Mouse (Mus musculus): ENCODE data around the gene Atp6v0a4.

- TF ChIP-seq TCF3 (IDR thresholded peaks at IDR 0.05; ENCODE audit: insufficient read length, low read depth) (no peak), MAX (IDR thresholded peaks at IDR 0.05; ENCODE audit: low read depth) (no peak), SRF (IDR thresholded peaks at IDR 0.05; ENCODE audit: control insufficient read depth, insufficient read length, low read depth) (no peak), POLR2A (IDR thresholded peaks at IDR 0.05; ENCODE audit: insufficient read length, low read depth) (no peak), CEBPB (IDR thresholded peaks at IDR 0.05; ENCODE audit: insufficient read depth, poor library complexity, severe bottlenecking) (no peak), POLR2AphosphoS2 (IDR thresholded peaks at IDR 0.05; ENCODE audit: insufficient read length, low read depth) (no peak), E2F4 (IDR thresholded peaks at IDR 0.05; ENCODE audit: insufficient read depth) (no peak)
Measured at GRCm38 (mm10) chr6:38064621-38065020, 59.8 kb downstream of the Atp6v0a4 start.
